ENCODE assay signal across 14 mouse cellular contexts in genomic region chr8:84063861-84064610, GRCm38 (mm10). TPM values are rescaled to one million over a fixed set of nuclear protein-coding genes. Genes with fewer than 3 reads are reported as not detected.
DNase-seq lines count a peak whose midpoint lies in the region; ATAC-seq and TF ChIP-seq lines count a peak whose summit lies in the region.
"Had no signal": no experiment of that assay in that cellular context is flagged by ENCODE, and none has a peak within 500 bp of the region (broad histone marks: within the 10 kb centered on the region; RNA-seq: fewer than 3 reads in every experiment).

No protein-coding gene starts in this region.

- no peak for ATAC-seq in G1E (ENCODE audit: extremely low read depth, insufficient number of reproducible peaks, low FRiP score, poor library complexity, severe bottlenecking)

- intact Hi-C loops in heart, postnatal 25 days (cut with DNase I), result loop anchor here (2.0 kb wide), 1 partner anchor 21 kb away; the partner anchor contains the start of gene Il27ra

- H3K27me3 ChIP-seq in G1E (ENCODE audit: insufficient read depth, low read length), result no peaks in the 10 kb centered on the region
- H3K27me3 ChIP-seq: limb, embryonic 15.5 days had no signal

- no peak for TF ChIP-seq CTCF in G1E (IDR thresholded peaks at IDR 0.05; ENCODE audit: low read depth, low read length)

- H3K9me3 ChIP-seq in G1E (replicated peaks), result no peaks in the 10 kb centered on the region
- H3K9me3 ChIP-seq: limb, embryonic 15.5 days had no signal

- H3K36me3 ChIP-seq in G1E (replicated peaks), result peaks cover under 1% of the 10 kb centered on the region
- H3K36me3 ChIP-seq: limb, embryonic 15.5 days had no signal

- peak overlapping the region; percentile 1; the same call in 1 of the 2 replicates for H3K4me3 ChIP-seq in G1E (ENCODE audit: low read depth, low read length)
- H3K4me3 ChIP-seq: limb, embryonic 15.5 days had no signal

- peak; percentile 97 for DNase-seq in heart, adult 11 months
- no peak for DNase-seq in heart, postnatal 25 days (ENCODE audit: low spot score)
- DNase-seq in G1E (ENCODE audit: low spot score), result peak; percentile 55
- DNase-seq in lung, postnatal 10 days, result peak; percentile 49
- peak; percentile 69 to 82 for DNase-seq in thymus, adult 18-20 months
- DNase-seq in kidney, adult 8-10 months, result no peak
- DNase-seq in cerebellum, postnatal 4 days (ENCODE audit: low spot score in 2 of 2), result no peak
- DNase-seq in layer of hippocampus, adult 9-10 months (ENCODE audit: low spot score), result no peak
- DNase-seq: adrenal gland, adult 2 months; cerebellum, postnatal 25 days; kidney, postnatal 10 days; right cerebral cortex, adult 18-20 months had no signal

- H3K4me1 ChIP-seq in G1E (ENCODE audit: insufficient read depth, low read depth, low read length), result peaks cover 37% of the 10 kb centered on the region

RNA-seq across cellular contexts. Expression of gene Gm10643, which starts 0.9 kb away (rescaled TPM):
- total RNA-seq in heart, postnatal 25 days (2021), result 1 to 10 TPM; 3.2 to 3.3 TPM
- 1.1 and 2.0 TPM in 2 replicates for total RNA-seq in G1E (2014; fragmentation: Nextera tagmentation)
- 1.3 and 1.6 TPM in 2 replicates for total RNA-seq in G1E (2017)
- polyA plus RNA-seq in G1E (2012), result 0.05 and 0.09 TPM in 2 replicates

RNA-seq across cellular contexts. Expression of gene Rfx1, which starts 2.6 kb away (rescaled TPM):
- total RNA-seq in heart, postnatal 25 days (2021), result 1 to 10 TPM; 8.5 to 9.7 TPM
- 12.0 and 14.3 TPM in 2 replicates for total RNA-seq in G1E (2014; fragmentation: Nextera tagmentation)
- 2.4 and 2.9 TPM in 2 replicates for total RNA-seq in G1E (2017)
- polyA plus RNA-seq in G1E (2012), result 41.4 and 44.5 TPM in 2 replicates

RNA-seq across cellular contexts. Expression of gene Rln3, which starts 19.2 kb away (rescaled TPM):
- total RNA-seq in heart, postnatal 25 days (2021), result not detected
- total RNA-seq in G1E (2014; fragmentation: Nextera tagmentation), result not detected in 2 replicates
- not detected in 2 replicates for total RNA-seq in G1E (2017)
- not detected in 2 replicates for polyA plus RNA-seq in G1E (2012)
- total RNA-seq: adrenal gland, adult 2 months; heart, postnatal 36 days had no signal
- polyA plus RNA-seq: limb, embryonic 15.5 days had no signal

RNA-seq across cellular contexts. Expression of gene Il27ra, which starts 21.6 kb away (rescaled TPM):
- 1 to 10 TPM; 4.0 to 4.2 TPM for total RNA-seq in heart, postnatal 25 days (2021)
- not detected in 2 replicates for total RNA-seq in G1E (2014; fragmentation: Nextera tagmentation)
- total RNA-seq in G1E (2017), result not detected in 2 replicates
- not detected in 2 replicates for polyA plus RNA-seq in G1E (2012)

RNA-seq across cellular contexts. Expression of gene Dcaf15, which starts 40.5 kb away (rescaled TPM):
- 1 to 10 TPM; 5.9 to 7.2 TPM for total RNA-seq in heart, postnatal 25 days (2021)
- total RNA-seq in G1E (2014; fragmentation: Nextera tagmentation) (15.7 and 16.3 TPM in 2 replicates), G1E (2017) (16.4 and 20.2 TPM in 2 replicates)
- 51.8 and 68.1 TPM in 2 replicates for polyA plus RNA-seq in G1E (2012)

Comparison
In these comparisons a context has a peak if more than half of its experiments do, and no peak if none do; other contexts are left out.
1. DNase-seq: peak in heart, adult 11 months (single experiment), G1E (single experiment), lung, postnatal 10 days (single experiment) and thymus, adult 18-20 months (2 of 2); none in heart, postnatal 25 days (single experiment), kidney, adult 8-10 months (0 of 2), cerebellum, postnatal 4 days (0 of 2) and layer of hippocampus, adult 9-10 months (single experiment).